Mouse (Mus musculus): ENCODE results near the gene Hivep2. TPM values are rescaled to one million over a fixed set of nuclear protein-coding genes. Genes with fewer than 3 reads are reported as not detected.

The Hivep2 gene
- polyA plus RNA-seq, 2 experiments, result 12.1 to 12.9 TPM

DNA sequence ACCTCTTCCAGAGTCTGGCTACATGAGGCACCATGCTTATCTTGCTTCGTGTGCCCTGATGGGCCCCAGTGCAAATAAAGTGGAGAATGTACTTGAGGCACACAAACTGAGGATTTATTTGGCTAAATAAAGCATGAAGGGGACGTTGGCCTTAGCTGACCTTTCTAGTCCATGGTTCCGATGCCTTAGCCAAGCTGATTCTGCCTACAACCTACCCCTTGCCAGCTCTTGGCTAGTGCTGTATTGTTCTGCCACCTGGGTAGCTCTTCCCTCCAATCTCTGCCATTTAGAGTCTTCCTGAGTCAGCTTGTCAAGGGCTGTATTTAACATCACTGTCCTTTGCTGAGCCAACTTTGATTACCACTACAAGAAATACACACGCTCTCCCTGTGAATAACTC, 133.3 kb downstream of the Hivep2 start:
- 83% methylated on average over 4 of the region's 4 CpGs for WGBS
- TF ChIP-seq POLR2A (IDR thresholded peaks at IDR 0.05; ENCODE audit: borderline replicate concordance, extremely low read depth, insufficient read depth, insufficient read length), result no peak
- Histone ChIP-seq H3K27ac (replicated peaks; ENCODE audit: low read depth, low read length) (no peak overlapping the region), H3K9me3 (ENCODE audit: control insufficient read depth, low read length) (no peaks in the 10 kb centered on the region), H3K4me1 (ENCODE audit: control insufficient read depth, insufficient read depth, low read length) (no peaks in the 10 kb centered on the region), H3K27me3 (ENCODE audit: control insufficient read depth, insufficient read depth, low read length) (no peaks in the 10 kb centered on the region), H3K4me3 (replicated peaks; ENCODE audit: low read length) (no peak overlapping the region), H3K9ac (ENCODE audit: low read depth, low read length, severe bottlenecking) (no peak overlapping the region), H3K36me3 (ENCODE audit: control insufficient read depth, insufficient read depth, low read length) (no peaks in the 10 kb centered on the region), H3K4me2 (replicated peaks; ENCODE audit: low read depth, low read length, severe bottlenecking) (no peak overlapping the region)
- DNase-seq (ENCODE audit: low spot score) (no peak), ATAC-seq (ENCODE audit: low FRiP score, low read depth) (no peak)

DNA sequence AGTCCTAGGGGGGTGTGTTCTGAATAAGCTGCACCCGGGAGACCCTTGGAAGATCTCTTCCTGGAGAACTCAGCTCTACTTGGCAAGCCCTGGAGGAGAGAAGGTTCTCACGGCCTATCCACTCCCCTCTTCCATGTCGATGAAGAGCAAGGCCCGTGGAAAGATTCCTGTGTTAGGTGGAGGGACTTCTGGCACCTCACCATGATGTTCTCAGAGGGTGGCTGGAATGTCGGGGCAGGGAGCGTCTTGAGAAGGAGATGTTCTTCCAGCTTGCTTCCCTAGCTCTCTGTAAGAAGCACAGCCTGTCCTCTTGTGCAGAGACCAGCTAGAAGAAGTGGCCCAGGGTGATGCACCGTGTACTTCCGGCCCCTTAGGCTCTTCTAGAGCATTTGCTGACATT, 134.2 kb downstream of the Hivep2 start:
- Histone ChIP-seq H3K4me3 (replicated peaks; ENCODE audit: low read length) (no peak overlapping the region), H3K4me2 (replicated peaks; ENCODE audit: low read depth, low read length, severe bottlenecking) (no peak overlapping the region), H3K9me3 (ENCODE audit: control insufficient read depth, low read length) (no peaks in the 10 kb centered on the region), H3K36me3 (ENCODE audit: control insufficient read depth, insufficient read depth, low read length) (no peaks in the 10 kb centered on the region), H3K27me3 (ENCODE audit: control insufficient read depth, insufficient read depth, low read length) (no peaks in the 10 kb centered on the region), H3K9ac (ENCODE audit: low read depth, low read length, severe bottlenecking) (no peak overlapping the region), H3K4me1 (ENCODE audit: control insufficient read depth, insufficient read depth, low read length) (no peaks in the 10 kb centered on the region), H3K27ac (replicated peaks; ENCODE audit: low read depth, low read length) (no peak overlapping the region)
- ATAC-seq (ENCODE audit: low FRiP score, low read depth), result no peak
- DNase-seq (ENCODE audit: low spot score), result no peak
- 85% methylated on average over 8 of the region's 8 CpGs for WGBS
- no peak for TF ChIP-seq POLR2A (IDR thresholded peaks at IDR 0.05; ENCODE audit: borderline replicate concordance, extremely low read depth, insufficient read depth, insufficient read length)

DNA sequence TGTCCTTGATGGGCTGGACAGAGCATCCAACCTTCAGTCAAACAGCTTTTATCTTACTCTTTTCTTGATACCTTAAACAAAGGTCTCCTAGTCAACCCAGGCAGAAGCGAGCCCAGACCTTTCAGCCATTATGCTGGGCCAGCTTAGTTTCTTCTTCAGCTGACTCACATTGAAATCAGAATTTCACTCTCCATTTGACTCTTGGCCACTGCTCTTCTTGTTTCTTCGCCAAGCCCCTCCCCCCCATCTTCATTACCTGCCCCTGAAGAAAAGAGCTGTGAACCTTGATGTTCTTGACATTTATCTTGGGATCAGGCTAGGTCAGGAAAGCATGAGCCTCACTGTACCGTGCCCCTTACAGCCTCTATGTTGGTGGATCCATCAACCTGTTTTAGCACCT, 135.0 kb downstream of the Hivep2 start:
- no peaks in the 10 kb centered on the region for H3K27me3 ChIP-seq (ENCODE audit: control insufficient read depth, insufficient read depth, low read length)
- no peak overlapping the region for H3K4me3 ChIP-seq (replicated peaks; ENCODE audit: low read length)
- H3K36me3 ChIP-seq (ENCODE audit: control insufficient read depth, insufficient read depth, low read length), result no peaks in the 10 kb centered on the region
- H3K9me3 ChIP-seq (ENCODE audit: control insufficient read depth, low read length), result no peaks in the 10 kb centered on the region
- H3K4me1 ChIP-seq (ENCODE audit: control insufficient read depth, insufficient read depth, low read length), result no peaks in the 10 kb centered on the region
- DNase-seq (ENCODE audit: low spot score), result no peak
- no peak for ATAC-seq (ENCODE audit: low FRiP score, low read depth)
- WGBS, result 84% methylated on average over 3 of the region's 3 CpGs
- no peak overlapping the region for H3K4me2 ChIP-seq (replicated peaks; ENCODE audit: low read depth, low read length, severe bottlenecking)
- TF ChIP-seq POLR2A (IDR thresholded peaks at IDR 0.05; ENCODE audit: borderline replicate concordance, extremely low read depth, insufficient read depth, insufficient read length), result no peak
- no peak overlapping the region for H3K27ac ChIP-seq (replicated peaks; ENCODE audit: low read depth, low read length)
- no peak overlapping the region for H3K9ac ChIP-seq (ENCODE audit: low read depth, low read length, severe bottlenecking)

- Histone ChIP-seq H3K4me1 (ENCODE audit: control insufficient read depth, insufficient read depth, low read length) (no peaks in the 10 kb centered on the region), H3K9me3 (ENCODE audit: control insufficient read depth, low read length) (no peaks in the 10 kb centered on the region), H3K27me3 (ENCODE audit: control insufficient read depth, insufficient read depth, low read length) (no peaks in the 10 kb centered on the region), H3K36me3 (ENCODE audit: control insufficient read depth, insufficient read depth, low read length) (no peaks in the 10 kb centered on the region), H3K27ac (replicated peaks; ENCODE audit: low read depth, low read length) (no peak overlapping the region), H3K9ac (ENCODE audit: low read depth, low read length, severe bottlenecking) (no peak overlapping the region), H3K4me3 (replicated peaks; ENCODE audit: low read length) (no peak overlapping the region), H3K4me2 (replicated peaks; ENCODE audit: low read depth, low read length, severe bottlenecking) (no peak overlapping the region)
- TF ChIP-seq POLR2A (IDR thresholded peaks at IDR 0.05; ENCODE audit: borderline replicate concordance, extremely low read depth, insufficient read depth, insufficient read length), result no peak
- no peak for DNase-seq (ENCODE audit: low spot score)
- ATAC-seq (ENCODE audit: low FRiP score, low read depth), result no peak
- 84% methylated on average over 5 of the region's 5 CpGs for WGBS
These were observed 136.1 kb downstream of the Hivep2 start for GRCm38 (mm10) chr10:14101966-14102365.

GRCm38 (mm10) chr10:14107980-14108671, 142.3 kb downstream of the Hivep2 start:
- Histone ChIP-seq H3K9ac (ENCODE audit: low read depth, low read length, severe bottlenecking) (no peak overlapping the region), H3K27me3 (ENCODE audit: control insufficient read depth, insufficient read depth, low read length) (no peaks in the 10 kb centered on the region), H3K27ac (replicated peaks; ENCODE audit: low read depth, low read length) (no peak overlapping the region), H3K4me1 (ENCODE audit: control insufficient read depth, insufficient read depth, low read length) (no peaks in the 10 kb centered on the region), H3K9me3 (ENCODE audit: control insufficient read depth, low read length) (no peaks in the 10 kb centered on the region), H3K36me3 (ENCODE audit: control insufficient read depth, insufficient read depth, low read length) (no peaks in the 10 kb centered on the region), H3K4me2 (replicated peaks; ENCODE audit: low read depth, low read length, severe bottlenecking) (no peak overlapping the region), H3K4me3 (replicated peaks; ENCODE audit: low read length) (no peak overlapping the region)
- DNase-seq (ENCODE audit: low spot score), result no peak
- ATAC-seq (ENCODE audit: low FRiP score, low read depth), result no peak
- no peak for TF ChIP-seq POLR2A (IDR thresholded peaks at IDR 0.05; ENCODE audit: borderline replicate concordance, extremely low read depth, insufficient read depth, insufficient read length)
- WGBS, result 84% methylated on average over 7 of the region's 7 CpGs

Measured in limb, embryonic 14.5 days (tissue).